Mouse (Mus musculus) hindbrain, embryonic 16.5 days (tissue): ENCODE results near the gene Zfp277. TPM values are rescaled to one million over a fixed set of nuclear protein-coding genes. Genes with fewer than 3 reads are reported as not detected.
A peak's percentile ranks its signal among the peaks of the same experiment; 100 is the strongest.

Experiments used
- ATAC-seq: fragments of 200-750 bp; cut with Nextera tagmentation; 2 replicates; pipeline ENCODE4 v1.8.0; 2017; ENCODE audit warnings: moderate TSS enrichment, moderate library complexity
- H3K27ac ChIP-seq: fragments of 300-500 bp; sonication (generic); 2 replicates; pipeline ENCODE4 v1.5.1; 2014; ENCODE audit warnings: low read depth, mild to moderate bottlenecking, control low read depth, low read length, moderate library complexity
- H3K27me3 ChIP-seq: fragments of 300-500 bp; sonication (generic); replicated peaks from 2 replicates; pipeline ENCODE4 v1.6.1; 2014; ENCODE audit warnings: low read length; ENCODE audit not compliant: control insufficient read depth, insufficient read depth
- H3K36me3 ChIP-seq: fragments of 300-500 bp; sonication (generic); 2 replicates; pipeline ENCODE4 v1.6.1; 2014; ENCODE audit warnings: mild to moderate bottlenecking, low read length, moderate library complexity, mixed read lengths; ENCODE audit not compliant: control insufficient read depth, insufficient read depth
- H3K4me1 ChIP-seq: fragments of 300-500 bp; sonication (generic); 2 replicates; pipeline ENCODE4 v1.6.1; 2014; ENCODE audit warnings: low read depth, low read length; ENCODE audit not compliant: control insufficient read depth, insufficient read depth
- H3K4me2 ChIP-seq: fragments of 300-500 bp; sonication (generic); 2 replicates; pipeline ENCODE4 v1.6.1; 2014; ENCODE audit warnings: mild to moderate bottlenecking, low read length, control low read depth, moderate library complexity
- H3K4me3 ChIP-seq: fragments of 300-500 bp; sonication (generic); 2 replicates; pipeline ENCODE4 v1.5.1; 2014; ENCODE audit warnings: mild to moderate bottlenecking, low read length, control low read depth, moderate library complexity
- H3K9ac ChIP-seq: fragments of 300-500 bp; sonication (generic); 2 replicates; pipeline ENCODE4 v1.6.1; 2014; ENCODE audit warnings: low read depth, mild to moderate bottlenecking, control low read depth, low read length, moderate library complexity
- H3K9me3 ChIP-seq: fragments of 300-500 bp; sonication (generic); 2 replicates; pipeline ENCODE4 v1.6.1; 2014; ENCODE audit warnings: mild to moderate bottlenecking, low read length, moderate library complexity; ENCODE audit not compliant: control insufficient read depth
- WGBS: fragments of 180-500 bp; shearing (Covaris S2); extraction: QIAGEN DNeasy Blood & Tissue Kit; methylation state at CpG from one replicate; pipeline ENCODE4 v1.1.7; 2014; 5-methylcytosine and 5-hydroxymethylcytosine counted together
- polyA plus RNA-seq: library from polyadenylated mRNA; unstranded; fragments of >200 nt; fragmentation: Nextera tagmentation; extraction: Ambion mirVana; gene quantifications from 2 replicates; pipeline ENCODE4 v1.2.1, GENCODE M21; 2015

Gene Zfp277
- polyA plus RNA-seq, 1 experiment from 2014 or later: 33.0 TPM

DNA sequence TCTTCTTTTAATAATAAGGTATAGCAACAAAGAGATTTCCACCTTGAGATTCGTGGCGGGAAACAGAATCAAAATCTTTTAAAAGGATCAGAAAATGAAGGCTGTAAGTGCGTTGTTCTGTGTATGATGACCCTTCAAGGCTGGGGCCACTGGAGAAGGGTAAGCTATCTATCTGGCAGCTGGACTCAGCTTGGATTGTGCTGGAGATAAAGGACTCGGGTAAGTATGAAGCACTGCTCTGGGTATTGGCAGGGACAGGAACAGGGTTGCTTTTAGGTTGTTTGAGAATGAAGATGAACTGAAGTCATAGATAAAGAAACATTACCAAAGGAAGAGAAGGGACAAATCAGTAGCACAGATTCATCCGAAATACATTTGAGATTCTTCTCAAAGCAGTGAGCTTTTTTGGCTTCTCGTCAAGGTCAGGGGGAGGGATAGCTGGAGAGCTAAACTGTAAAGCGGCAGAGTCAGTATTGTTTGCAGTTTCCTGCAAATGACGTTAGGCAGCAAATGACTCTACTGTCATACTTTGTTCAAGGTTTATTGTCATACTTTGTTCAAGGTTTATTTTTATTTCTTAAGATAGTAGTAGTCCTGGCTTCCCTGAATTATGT, 30.3 kb downstream of the Zfp277 start:
- Histone ChIP-seq H3K9me3 (no peaks in the 10 kb centered on the region), H3K4me1 (peaks cover 10% of the 10 kb centered on the region), H3K4me3 (no peak overlapping the region), H3K27me3 (no peaks in the 10 kb centered on the region), H3K9ac (no peak overlapping the region), H3K4me2 (peak overlapping the region; percentile 18; the same call in 1 of the 2 replicates), H3K27ac (peak overlapping the region; percentile 67), H3K36me3 (no peaks in the 10 kb centered on the region)
- 49% methylated on average over 8 of the region's 8 CpGs for WGBS
- ATAC-seq: peak; percentile 76

DNA sequence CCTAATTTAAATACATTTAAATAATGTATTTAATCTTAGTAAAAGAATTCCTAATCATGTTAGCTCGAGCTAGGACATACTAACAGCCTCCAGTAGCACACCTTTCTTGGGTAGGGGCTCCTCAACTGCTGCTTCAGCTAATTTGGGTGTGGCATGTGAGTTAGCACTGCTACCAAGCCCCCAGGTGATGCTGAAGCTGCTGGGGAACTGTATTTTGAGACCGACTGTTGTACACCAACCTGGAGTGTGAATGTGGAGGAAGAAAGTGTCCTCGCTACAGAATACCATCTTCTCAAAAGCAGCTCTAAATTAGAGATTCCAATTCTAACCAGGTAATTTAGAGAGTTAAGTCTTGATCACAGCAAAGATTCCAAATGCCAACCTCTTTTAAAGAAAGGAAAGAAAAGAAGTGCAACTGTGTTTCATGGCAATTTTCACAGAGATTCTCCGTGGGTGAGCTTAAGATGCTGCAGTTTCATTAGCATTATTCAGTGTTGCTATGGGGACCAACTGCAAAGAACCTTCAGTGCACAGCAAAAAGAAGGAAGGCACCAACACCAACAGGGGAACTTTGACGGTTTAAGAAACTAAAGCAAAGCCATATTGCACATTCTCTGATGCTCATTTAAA, 30.9 kb downstream of the Zfp277 start:
- H3K4me1 ChIP-seq: peaks cover 10% of the 10 kb centered on the region
- no peaks in the 10 kb centered on the region for H3K36me3 ChIP-seq
- no peaks in the 10 kb centered on the region for H3K27me3 ChIP-seq
- no peak overlapping the region for H3K4me3 ChIP-seq
- ATAC-seq: peak; percentile 90
- H3K4me2 ChIP-seq: peak overlapping the region; percentile 31; the same call in 1 of the 2 replicates
- no peak overlapping the region for H3K9ac ChIP-seq
- peaks cover under 1% of the 10 kb centered on the region for H3K9me3 ChIP-seq
- H3K27ac ChIP-seq: peak overlapping the region; percentile 67
- 27% methylated on average over 5 of the region's 5 CpGs for WGBS

DNA sequence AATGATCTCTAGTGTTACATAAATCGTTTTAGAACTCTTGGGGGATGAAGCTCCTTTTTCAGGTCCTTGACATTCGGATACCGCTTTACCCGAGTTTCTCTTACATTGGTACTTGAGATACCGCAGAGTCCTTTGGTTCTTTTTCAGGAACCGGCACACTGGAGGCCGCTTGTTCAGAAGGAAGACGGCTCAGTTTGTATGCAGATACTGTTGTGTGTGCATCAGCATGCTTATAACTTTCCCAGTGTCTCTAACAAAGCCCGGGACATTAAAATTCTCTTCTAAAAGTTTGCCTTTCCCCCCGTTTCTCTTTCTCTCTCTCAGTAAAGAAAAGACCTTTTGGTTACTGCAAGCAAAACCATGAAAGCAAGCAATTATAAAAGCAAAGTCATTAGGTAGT, 45.9 kb downstream of the Zfp277 start:
- H3K9ac ChIP-seq: no peak overlapping the region
- H3K36me3 ChIP-seq: no peaks in the 10 kb centered on the region
- 76% methylated on average over 10 of the region's 10 CpGs for WGBS
- H3K4me2 ChIP-seq: no peak overlapping the region
- ATAC-seq: peak; percentile 70; the same call in 1 of the 2 replicates
- H3K4me3 ChIP-seq: no peak overlapping the region
- H3K27ac ChIP-seq: no peak overlapping the region
- H3K9me3 ChIP-seq: no peaks in the 10 kb centered on the region
- no peaks in the 10 kb centered on the region for H3K4me1 ChIP-seq
- H3K27me3 ChIP-seq: no peaks in the 10 kb centered on the region

DNA sequence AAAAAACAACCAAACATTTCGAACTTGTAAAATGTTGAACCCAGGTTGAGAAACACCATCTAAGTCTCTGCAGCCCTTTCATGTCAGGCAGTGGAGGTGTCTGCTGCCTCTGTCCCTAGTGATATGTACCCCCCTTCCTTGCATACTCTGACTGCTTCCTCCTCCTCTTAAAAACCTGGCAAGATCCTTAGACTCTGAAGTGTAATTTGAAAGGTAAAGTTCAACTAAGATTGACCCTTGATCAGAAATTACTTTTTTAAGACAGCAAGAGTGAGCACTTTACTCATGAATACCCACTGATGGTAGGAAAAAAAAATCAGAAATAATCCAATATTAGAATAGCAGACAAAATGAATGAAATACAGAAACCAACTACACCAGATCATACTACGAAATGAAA, 46.3 kb downstream of the Zfp277 start:
- H3K27ac ChIP-seq: no peak overlapping the region
- no peaks in the 10 kb centered on the region for H3K36me3 ChIP-seq
- no peak overlapping the region for H3K9ac ChIP-seq
- ATAC-seq: no peak
- no peaks in the 10 kb centered on the region for H3K27me3 ChIP-seq
- no peaks in the 10 kb centered on the region for H3K4me1 ChIP-seq
- H3K9me3 ChIP-seq: no peaks in the 10 kb centered on the region
- no peak overlapping the region for H3K4me2 ChIP-seq
- no peak overlapping the region for H3K4me3 ChIP-seq
- WGBS: 94% methylated on average over 2 of the region's 2 CpGs

DNA sequence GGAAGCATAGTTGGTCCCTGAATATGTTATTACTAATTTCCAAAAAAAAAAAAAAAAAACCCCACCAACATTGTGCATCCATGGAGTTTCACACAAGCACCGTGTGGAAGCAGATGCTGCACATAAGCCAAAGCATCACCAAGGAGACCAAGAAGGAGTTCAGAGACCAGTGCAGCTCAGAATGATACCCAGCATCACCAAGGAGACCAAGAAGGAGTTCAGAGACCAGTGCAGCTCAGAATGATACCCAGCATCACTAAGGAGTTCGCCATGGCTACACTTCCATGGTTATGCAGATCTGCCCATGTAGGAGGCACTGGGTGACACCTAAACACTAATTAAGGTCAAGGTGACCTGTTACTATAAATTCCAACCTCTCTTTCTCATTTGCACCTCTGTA, 46.8 kb downstream of the Zfp277 start:
- no peaks in the 10 kb centered on the region for H3K9me3 ChIP-seq
- H3K27me3 ChIP-seq: no peaks in the 10 kb centered on the region
- H3K4me1 ChIP-seq: no peaks in the 10 kb centered on the region
- H3K4me3 ChIP-seq: no peak overlapping the region
- H3K27ac ChIP-seq: no peak overlapping the region
- 54% methylated on average over 2 of the region's 2 CpGs for WGBS
- peak; percentile 74 for ATAC-seq
- H3K4me2 ChIP-seq: no peak overlapping the region
- no peaks in the 10 kb centered on the region for H3K36me3 ChIP-seq
- H3K9ac ChIP-seq: no peak overlapping the region

GRCm38 (mm10) chr12:40392869-40393268, 52.8 kb downstream of the Zfp277 start:
- no peak for ATAC-seq
- no peak overlapping the region for H3K27ac ChIP-seq
- WGBS: 65% methylated on average over 3 of the region's 3 CpGs

GRCm38 (mm10) chr12:40391262-40391661, 54.4 kb downstream of the Zfp277 start:
- H3K27me3 ChIP-seq: no peaks in the 10 kb centered on the region
- no peak overlapping the region for H3K4me2 ChIP-seq
- WGBS: 88% methylated on average over 1 of the region's 1 CpGs
- H3K9ac ChIP-seq: no peak overlapping the region
- ATAC-seq: no peak
- H3K9me3 ChIP-seq: no peaks in the 10 kb centered on the region
- H3K4me3 ChIP-seq: no peak overlapping the region
- no peaks in the 10 kb centered on the region for H3K36me3 ChIP-seq
- H3K27ac ChIP-seq: no peak overlapping the region
- no peaks in the 10 kb centered on the region; the same call in 1 of the 2 replicates for H3K4me1 ChIP-seq

More at GRCm38 (mm10) chr12:40392869-40393268, 52.8 kb downstream of the Zfp277 start:
- no peaks in the 10 kb centered on the region for H3K36me3 ChIP-seq
- H3K9me3 ChIP-seq: no peaks in the 10 kb centered on the region
- no peaks in the 10 kb centered on the region; the same call in 1 of the 2 replicates for H3K4me1 ChIP-seq
- H3K9ac ChIP-seq: no peak overlapping the region
- H3K27me3 ChIP-seq: no peaks in the 10 kb centered on the region
- H3K4me3 ChIP-seq: no peak overlapping the region
- H3K4me2 ChIP-seq: no peak overlapping the region

GRCm38 (mm10) chr12:40387786-40388185, 57.9 kb downstream of the Zfp277 start:
- no peaks in the 10 kb centered on the region for H3K27me3 ChIP-seq
- H3K4me1 ChIP-seq: no peaks in the 10 kb centered on the region
- no peak overlapping the region for H3K9ac ChIP-seq
- H3K9me3 ChIP-seq: no peaks in the 10 kb centered on the region
- H3K27ac ChIP-seq: no peak overlapping the region
- no peak overlapping the region for H3K4me2 ChIP-seq
- no peaks in the 10 kb centered on the region for H3K36me3 ChIP-seq
- no peak overlapping the region for H3K4me3 ChIP-seq
- ATAC-seq: peak; percentile 61; the same call in 1 of the 2 replicates
- 73% methylated on average over 5 of the region's 5 CpGs for WGBS

GRCm38 (mm10) chr12:40385301-40385700, 60.4 kb downstream of the Zfp277 start:
- no peak overlapping the region for H3K4me2 ChIP-seq
- H3K27ac ChIP-seq: no peak overlapping the region
- no peaks in the 10 kb centered on the region for H3K36me3 ChIP-seq
- no peak for ATAC-seq
- WGBS: 87% methylated on average over 4 of the region's 4 CpGs
- H3K4me1 ChIP-seq: no peaks in the 10 kb centered on the region
- no peaks in the 10 kb centered on the region for H3K27me3 ChIP-seq
- no peaks in the 10 kb centered on the region for H3K9me3 ChIP-seq
- no peak overlapping the region for H3K9ac ChIP-seq
- H3K4me3 ChIP-seq: no peak overlapping the region
